Mouse (Mus musculus) urinary bladder, postnatal 14 days (tissue): ENCODE measurements around the gene Prkaa2.

ENCODE experiments used
- DNase-seq: peaks from one replicate; pipeline ENCODE4 v3.0.0; 2021; ENCODE audit warnings: low spot score

Gene Prkaa2

DNA sequence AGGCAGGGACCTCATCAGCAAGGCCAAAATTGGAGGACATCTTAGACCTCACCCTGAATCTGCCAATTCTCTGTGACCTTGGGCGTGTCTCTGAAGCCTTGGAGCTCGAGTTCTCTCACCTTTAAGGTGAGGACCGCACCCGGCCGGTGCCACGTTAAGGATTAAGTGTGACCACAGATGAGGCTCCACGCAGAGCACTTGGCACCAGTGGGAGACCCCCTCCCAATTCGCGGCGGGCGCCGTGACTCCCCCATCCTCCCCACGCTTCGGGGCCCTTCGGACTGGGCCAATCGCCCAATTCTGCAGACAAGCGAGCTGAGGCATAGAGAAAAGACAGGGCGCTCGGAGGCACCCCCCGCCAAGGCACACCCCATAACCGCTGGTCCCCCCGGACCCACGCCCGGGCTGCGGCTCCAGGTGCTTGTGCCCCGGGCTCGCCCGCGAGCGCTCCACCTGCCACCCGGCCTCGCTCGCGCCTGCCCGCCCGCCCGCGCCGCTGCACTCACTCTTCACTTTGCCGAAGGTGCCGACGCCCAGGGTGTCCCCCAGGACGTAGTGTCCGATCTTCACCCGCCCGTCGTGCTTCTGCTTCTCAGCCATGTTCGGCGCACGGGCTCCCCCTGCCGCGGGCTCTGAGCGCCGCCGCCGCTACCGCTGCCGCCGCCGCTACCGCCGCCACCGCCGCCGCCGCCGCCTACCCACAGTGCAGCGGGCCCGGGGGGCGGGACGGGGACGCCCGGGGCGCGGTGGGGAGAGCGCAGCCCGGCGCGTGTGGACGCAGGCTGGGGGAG lies at the start of gene Prkaa2:
TSS of gene Prkaa2 (minus strand) at position 692 of the 791 bp plus-strand sequence.
- peak; percentile 79 for DNase-seq

DNA sequence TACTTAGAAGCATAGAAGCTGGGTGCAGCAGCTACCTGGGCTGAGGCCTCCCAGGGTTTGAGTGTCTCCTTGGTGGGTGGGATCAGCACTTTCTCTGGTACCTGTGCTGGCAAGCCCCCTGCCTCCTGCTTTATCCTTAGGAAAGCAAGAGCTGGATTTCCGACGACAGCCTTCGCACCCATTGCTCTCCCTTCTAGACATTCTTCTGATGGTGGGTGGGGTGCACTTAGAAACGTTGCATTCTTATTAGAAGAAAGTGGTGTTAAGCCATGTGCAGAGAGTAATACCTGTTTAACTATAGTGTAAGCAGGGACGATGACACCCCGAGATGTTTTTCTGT lies 49.8 kb upstream of the Prkaa2 start:
- no peak for DNase-seq

DNA sequence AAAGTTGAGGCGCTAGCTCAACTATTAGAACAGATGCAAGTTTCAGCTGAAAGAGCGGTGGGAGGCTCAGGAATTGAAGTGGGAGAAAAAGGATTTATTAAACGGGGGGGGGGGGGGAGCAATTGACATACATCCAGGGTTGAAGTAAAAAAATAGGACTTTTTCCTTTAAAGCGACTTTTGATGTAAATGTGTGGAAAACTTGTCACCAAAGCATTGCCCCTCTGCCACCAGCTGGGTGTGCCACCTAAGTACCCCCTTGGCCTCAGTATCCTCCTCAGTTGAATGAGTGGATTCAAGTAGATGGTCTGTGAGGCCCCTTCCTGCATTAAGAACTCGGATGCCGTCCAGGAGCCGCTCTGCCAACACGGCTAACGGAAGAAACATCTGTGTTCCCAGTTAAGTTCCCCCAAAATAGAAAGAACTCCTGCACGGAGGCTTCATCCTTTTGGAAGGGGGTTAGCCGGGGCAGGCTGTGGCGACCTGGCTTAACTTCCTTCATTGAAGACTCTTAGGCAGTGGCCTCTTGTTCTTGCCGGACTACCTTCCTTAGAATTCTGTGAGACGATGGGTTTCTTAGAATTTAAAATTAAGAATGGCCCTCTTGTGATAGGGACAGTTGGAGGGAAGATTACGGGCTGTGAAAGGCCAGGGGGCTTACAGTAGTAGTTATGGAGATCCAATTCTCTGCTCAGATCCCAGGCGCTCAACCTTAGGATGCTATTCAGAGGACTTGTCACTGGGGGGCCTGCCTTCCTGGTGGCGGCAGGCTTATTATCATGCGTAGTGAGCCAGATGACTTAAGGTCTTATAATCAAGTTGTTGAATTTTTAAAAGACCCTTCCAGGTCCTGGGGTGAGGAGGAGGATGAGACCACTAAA lies 49.2 kb upstream of the Prkaa2 start:
- peak; percentile 24 for DNase-seq

DNA sequence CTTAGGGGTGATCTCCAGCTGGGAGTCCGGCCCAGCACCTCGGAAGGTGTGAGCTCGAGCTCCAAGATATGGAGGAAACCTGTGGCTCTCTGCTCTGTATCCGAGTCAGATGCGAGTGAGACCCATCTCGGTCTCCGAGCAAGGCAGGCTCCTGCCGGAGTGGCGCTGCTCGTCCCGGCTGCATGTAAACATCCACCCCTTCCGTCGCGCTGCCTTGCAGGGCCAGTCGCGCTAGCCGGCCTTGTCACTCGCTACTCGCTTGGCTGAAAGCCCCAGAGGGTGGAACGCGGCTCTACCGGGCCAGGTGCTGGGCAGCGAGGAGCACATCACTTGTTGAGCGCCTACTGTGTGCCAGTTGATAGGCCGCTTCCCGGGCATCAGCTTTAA lies 48.5 kb upstream of the Prkaa2 start:
- peak; percentile 82 for DNase-seq

DNA sequence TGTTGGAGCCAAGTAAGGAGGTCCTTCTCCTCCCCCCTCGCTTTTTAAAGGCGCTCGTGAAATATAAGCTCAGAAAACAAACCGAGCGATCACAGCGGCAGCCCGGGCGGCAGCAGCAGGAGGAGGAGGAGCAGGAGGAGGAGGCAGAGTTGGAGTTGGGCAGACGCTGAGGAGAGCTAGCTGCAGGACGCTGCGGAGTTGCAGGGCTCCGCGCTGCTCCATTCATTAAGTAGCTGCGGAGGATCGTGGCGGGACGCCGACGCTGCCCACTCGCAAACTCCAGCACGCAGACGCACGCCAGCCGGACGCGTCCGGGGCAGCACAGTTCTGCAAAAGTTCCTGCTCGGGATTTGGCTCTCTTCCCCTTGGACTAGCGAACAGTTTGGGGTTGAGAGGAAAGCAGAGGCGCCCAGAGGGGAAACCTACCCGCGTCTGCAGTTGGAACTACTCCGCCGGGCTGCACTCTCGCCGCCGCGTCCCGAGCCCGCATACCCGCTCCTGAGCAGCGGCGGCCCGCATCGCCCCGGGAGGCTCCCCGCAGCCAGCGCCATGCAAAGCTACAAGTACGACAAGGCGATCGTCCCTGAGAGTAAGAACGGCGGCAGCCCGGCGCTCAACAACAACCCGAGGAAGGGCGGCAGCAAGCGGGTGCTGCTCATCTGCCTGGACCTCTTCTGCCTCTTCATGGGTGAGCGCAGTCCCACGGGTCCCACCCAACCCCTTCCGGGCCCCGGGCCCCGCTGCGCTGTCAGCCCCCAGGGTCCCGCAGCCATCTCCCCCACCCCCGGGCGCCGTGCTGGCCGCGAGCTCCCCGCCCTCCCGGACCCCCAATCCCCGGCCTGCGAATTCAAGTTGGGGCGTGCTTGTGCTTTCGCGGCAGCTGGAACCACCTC lies 47.8 kb upstream of the Prkaa2 start, which contains the start of gene Plpp3:
TSS of gene Plpp3 (plus strand) at position 72 of the 893 bp plus-strand sequence.
- DNase-seq: peak; percentile 90

DNA sequence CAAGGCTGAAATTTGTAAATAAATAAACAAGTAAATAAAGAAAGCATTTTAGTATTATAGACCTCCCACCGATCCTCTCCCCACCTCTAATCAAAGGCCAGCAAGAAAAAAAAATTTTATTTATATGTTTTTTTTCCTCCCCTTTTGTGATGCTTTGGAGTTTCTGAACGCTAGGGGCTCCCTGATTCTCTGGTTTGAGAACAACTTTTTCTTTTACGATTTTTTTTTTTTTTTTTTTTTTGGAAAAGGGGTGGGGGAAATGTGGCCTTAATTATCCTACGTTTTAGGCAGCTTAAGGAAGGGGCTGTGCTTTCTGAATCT lies 47.2 kb upstream of the Prkaa2 start:
- DNase-seq: no peak

DNA sequence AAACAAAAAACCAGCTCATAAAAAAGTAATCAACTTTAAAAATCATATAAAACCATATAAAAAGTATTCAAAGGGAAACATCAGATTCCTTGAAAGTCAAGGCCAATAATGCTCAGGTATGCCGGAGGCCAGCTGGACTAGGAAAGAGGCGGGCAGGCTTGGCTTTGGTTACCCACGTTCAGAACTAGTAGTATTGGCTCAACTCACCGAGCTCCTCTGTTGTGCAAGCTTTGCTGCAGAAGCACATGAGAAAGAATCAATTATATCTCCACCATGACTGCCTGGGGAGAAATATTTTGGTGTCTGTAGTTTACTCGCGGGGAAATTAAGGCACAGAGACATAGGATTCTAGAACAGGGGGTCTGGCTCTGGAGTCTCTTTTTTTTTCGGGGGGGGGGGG lies 46.6 kb upstream of the Prkaa2 start:
- no peak for DNase-seq

DNA sequence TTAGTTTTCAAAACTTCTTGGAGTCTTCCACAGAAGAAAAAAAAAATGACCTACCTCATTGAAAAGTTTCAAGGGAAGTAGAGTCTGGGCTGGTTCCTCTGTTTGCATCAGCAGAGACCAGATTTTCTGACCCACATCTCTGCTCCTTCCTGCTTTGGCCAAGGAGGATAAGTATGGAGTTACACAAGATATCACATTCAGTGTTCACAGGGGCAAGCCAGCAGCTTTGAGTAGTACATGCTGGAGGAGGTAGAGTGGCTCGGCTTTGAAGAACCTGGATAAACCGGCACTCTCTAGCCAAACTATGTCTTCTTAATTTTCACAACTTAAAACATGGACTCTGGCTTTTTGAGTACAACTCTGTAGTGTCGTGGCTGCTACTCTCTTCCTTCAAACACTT lies 43.5 kb upstream of the Prkaa2 start:
- no peak for DNase-seq

DNA sequence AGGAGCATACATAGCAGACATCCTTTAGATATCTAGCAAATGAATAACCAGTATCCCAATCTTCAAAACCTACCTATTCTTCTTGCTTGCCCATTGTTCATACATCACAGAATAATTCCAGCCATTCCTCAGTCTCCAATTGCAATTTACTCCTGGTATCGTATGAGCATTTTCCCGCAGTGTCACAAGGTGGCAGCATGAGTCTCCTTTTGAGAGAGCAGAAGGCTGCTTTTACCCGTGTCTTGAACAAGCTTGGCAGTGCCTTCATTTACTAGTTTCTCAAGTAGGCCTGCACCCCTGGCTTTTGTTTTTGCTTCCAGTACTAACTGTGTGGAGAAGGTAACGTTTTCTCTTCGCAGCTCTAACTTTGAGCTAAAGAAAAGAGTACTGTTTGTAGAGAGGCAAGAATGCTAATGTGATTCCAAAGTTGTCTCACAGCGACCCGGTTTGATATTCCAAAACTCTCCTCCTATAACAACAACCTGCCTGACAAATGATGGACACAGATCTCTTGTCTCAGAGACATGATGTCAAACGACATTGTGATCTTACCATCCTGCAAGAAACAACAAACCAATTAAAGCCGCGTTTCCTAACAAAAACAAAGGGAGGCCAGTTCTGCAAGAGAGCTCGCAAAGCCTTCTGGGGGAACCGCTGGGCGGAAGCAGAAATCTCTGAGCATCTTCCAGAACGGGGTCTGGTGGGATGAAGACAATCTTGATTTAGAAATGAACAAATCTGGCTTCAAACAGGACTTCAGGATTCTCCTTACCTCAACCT lies 42.4 kb upstream of the Prkaa2 start:
- peak; percentile 82 for DNase-seq

DNA sequence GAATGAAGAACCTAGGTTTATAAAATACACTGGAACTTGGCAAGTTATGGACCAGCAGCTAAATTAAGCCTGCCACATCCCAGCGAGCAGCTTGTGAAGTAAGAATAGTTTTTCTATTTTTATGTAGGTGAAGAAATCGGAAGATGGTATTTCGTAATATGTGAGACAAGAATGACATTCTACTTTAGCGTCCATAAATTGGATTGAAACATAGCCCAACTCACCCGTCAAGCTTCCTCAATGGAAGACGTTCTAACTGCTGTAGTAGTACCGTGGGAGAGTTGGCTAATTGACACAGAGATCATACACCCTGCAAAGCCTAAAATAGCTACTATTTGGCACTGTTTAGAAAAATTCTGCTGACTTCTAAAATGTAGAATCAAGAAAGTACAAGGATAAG lies 39.8 kb upstream of the Prkaa2 start:
- DNase-seq: no peak

DNA sequence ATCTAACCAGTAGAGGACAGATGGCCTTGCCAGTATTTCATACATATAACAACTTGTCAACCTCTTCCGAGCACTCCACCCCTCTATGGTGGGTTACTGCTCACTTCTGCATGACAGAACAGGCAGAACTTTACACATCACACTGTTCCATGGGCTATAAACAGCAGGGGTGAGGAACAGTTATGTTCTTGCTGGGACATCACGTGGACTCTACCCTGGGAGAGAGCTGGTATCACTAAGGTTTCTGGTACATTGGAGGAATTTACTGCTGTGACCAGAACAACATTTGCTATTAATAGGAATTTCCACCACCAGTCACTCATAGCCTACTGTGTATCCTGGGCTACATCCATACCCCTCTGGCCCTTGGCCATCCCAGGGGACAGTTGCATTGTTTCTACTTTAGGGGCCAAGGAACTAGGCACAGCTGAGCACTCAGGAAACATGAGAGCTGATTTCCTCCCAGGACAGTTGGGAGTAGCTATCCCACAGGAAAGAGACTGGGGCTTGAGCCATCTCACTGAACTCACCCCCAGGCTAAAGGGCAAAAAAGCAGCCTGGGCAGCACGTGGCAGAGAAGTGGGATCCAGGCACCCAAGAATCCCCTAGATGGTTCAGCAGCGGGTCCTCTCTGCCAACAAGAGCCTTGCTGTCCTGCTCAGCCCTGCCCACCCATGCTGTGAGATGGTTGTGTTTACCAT lies 23.8 kb upstream of the Prkaa2 start:
- DNase-seq: no peak

DNA sequence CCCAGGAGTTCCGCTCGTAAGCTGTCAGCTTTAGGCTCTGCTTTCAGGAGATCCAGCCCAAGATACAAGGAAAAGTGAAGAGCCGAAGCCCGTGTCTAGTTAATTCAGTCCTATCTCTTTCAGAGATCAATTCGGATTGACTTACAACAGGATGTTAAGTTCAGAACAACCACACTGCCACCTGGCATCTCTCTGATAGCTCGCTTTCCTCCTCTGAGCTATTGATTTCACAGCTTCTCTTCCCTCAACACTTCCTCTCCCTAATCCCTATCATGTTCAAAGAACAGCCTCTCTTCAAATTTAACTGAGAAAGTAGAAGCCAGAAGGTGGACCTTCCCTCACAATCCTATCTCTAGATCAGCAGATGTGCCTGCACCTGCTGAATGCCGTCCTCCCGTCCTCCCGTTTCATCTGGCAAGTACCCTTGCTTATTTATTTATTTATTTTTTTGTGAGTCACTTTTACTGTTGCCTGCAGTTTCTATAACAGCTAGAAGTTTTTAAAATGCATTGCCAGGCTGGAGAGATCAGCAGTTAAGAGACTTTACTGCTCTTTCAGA lies 22.1 kb upstream of the Prkaa2 start:
- DNase-seq: no peak

DNA sequence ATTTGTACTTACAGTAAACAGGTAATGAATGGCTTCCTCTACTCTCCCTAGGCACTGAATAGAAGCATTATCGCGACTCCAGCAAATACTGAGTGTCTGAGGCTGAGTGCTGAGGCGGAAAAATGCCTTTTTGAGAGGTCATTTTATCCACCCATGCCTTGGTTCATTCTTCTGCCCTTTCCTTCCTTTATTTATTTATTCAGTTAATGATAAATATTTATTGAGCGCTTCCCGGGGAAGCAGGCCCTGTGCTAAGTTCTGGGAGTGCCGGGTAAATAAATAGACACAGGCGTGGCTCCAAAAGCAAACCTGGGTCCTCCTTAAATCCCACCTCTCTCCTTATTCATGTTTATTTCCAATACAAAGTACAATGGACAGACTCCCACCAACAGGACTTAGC lies 19.5 kb upstream of the Prkaa2 start:
- no peak for DNase-seq

DNA sequence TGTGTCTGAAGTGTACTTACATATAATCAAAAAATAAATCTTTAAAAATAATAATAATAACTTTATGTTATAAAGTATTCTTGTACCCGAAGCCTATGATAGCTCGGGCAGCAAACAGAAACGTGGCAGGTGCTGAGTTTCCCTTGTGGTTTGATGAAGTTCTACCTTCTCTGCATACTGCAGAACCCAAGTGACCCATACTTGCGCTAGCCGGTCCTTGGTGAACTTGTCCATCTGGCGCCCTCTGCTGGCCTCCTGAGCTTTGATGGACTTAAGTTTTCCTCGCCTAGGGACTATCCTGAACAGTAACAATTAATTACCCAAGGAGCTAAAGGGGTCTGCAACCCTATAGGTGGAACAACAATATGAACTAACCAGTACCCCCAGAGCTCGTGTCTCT lies 12.7 kb upstream of the Prkaa2 start:
- DNase-seq: peak; percentile 77

DNA sequence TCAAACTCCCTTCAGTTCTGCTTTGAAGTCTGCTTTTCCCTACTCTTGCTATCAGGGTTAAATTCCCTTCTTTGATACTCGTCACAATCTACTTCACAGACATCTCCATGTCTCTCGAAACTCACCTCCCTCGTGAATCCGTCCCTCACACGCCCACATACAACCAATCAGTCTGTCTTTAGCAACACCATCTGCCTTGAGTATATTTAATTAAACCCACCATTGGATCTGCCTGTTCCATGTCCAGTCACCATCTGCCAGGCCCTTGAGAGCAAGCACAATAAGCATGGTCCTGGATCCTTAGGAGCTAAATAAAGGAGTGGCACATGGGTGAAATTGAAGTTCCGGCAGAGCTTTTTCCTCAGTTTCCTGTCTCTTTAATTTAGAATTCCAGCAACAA lies 11.4 kb upstream of the Prkaa2 start:
- no peak for DNase-seq

DNA sequence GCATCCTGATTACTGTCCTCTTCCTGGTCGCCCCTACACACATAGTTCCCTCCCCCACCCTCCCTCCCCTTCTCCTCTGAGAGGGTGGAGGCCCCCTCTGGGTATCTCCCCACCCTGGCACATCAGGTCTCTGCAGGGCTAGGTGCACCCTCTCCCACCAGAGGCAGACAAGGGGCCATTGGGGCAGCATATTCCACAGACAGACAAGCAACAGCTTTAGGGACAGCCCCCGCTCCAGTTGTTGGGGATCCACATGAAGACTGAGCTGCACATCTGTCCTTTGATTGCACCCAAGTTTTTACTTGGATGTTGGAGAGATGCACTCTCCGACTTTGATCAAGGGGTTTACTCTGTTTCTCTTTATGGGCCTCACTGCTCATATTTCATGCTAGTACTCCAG lies 3.8 kb upstream of the Prkaa2 start:
- DNase-seq: no peak

DNA sequence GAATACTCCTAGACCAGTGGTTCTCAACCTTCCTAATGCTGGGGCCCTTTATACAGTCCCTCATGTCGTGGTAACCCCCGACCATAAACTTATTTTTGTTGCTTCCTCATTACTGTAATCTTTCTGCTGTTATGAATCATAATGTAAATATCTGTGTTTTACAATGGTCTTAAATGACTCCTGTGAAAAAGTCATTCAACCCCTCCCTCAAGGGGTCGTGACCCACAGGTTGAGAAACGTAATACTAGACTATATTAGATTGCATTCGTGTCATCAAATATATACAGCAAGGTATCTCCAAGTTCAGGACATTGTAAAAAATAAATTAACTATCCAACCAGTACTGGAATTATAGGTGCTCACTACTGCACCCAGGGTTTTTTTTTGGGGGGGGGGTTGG lies 3.4 kb upstream of the Prkaa2 start:
- no peak for DNase-seq

DNA sequence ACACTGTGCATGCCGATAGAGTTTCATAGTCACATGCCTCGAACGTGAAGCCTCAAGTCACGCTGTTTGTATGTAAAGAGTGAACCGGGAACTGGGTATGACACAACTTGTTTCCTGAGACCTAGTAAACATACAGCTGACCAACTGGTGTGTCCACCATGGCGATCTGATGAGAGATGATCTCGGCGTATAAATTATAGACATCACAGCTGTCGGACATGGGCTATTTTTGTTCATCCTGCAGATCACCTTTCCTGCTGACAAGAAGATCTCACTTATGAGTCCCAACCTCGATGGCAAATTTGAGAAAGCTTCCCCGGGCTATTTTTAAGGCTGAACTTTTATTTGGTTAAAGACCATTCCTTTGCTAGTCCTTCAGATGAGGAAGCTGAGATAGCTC lies 2.1 kb upstream of the Prkaa2 start:
- no peak for DNase-seq

DNA sequence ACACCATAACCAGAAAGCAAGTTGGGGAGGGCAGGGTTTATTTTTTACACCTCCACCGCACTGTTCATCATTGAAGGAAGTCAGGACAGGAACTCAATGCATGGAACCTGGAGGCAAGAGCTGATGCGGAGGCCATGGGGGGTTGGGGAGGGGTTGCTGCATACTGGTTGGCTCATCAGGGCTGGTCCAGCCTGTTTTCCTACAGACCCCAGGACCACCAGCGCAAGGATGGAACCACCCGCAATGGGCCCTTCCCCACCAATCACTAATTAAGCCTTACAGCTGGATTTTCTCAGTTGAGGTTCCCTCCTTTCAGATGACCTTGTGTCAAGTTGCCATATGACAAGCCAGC lies 970 bp upstream of the Prkaa2 start:
- DNase-seq: no peak

DNA sequence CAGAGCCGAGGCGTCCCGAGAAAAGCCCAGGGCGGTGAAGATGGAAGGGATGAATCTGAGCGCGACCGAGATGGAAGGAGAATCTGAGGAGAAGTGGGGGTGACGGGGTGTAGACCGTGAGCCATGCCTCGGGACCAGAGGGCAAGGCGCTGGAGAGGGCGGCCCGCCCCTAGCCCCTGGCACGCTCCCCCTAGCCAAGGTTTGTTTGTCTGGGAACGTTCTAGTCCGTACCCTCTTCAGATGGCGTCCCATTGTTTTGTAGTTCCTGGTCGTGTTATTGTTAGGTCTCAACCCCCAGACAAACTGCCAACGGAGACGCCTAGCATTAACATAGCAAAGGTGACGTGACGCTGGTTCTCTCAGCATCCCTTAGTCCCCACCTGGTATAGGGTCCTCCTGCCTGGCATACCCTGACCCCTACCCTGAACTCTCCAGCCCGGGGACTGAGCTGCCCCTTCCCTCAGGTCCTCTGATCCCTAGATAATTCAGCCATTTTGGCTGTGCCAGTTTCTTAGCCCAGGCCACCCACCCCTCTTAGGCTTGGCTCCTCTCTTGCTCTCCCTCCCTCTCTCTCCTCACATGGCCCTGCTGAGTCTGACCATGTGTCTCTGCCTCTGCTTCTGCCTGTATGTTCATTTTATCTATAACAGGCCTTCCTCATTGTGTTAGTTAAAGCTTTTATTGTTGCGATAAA lies 447 bp upstream of the Prkaa2 start:
- no peak for DNase-seq
